Mouse (Mus musculus) 3134 (cell line): ENCODE results near the gene Ttc6.
A peak's percentile ranks its signal among the peaks of the same experiment; 100 is the strongest.

Experiments used
- DNase-seq: peaks from one replicate; pipeline ENCODE4 v3.0.0-alpha.2; 2011; ENCODE audit warnings: low spot score; ENCODE audit not compliant: insufficient read length; ENCODE audit errors: extremely low read depth

Ttc6 gene

DNA sequence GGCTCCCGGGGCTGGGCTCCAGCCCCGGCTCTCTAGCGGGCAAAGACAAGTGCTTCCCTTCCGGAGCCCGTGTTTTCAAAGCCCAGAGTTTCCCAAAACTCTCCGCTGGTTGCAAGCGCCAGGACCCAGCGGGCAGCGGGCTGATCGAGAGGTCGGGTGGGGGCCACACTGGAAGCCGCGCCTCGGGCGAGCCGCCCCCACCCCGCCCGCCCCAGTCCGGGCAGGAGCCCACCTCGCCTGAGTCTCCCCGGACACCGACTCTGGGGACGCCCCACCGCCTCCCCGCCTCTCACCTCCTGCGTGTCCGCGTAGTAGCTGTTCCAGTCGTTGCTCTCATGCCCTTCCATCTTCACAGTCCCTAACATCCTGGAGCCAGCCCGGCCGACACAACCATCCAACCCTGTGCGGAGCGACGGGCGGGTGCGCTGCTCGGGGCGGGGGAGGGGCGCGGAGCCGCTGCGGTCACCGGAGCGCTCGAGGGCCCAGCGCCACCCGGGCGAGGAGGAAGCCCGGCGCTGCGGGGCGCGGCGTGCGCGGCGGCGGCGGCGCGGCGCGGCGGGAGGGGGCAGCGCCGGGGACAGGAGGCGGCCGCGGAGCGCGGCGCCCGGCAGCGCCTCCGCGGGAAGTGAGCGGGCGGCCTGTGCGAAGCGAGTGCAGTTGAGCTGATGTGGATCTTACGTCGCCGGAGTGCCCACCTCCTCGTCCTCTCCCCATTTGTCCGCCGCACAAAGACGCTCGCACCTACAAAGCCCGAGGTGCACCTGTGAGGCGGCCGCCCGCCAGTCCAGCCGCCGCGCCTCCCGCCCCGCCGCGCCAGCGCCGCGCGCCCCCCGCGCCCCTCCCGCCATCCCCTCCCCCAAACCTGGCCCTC, 18.3 kb upstream of the Ttc6 start:
- DNase-seq = no peak

GRCm38 (mm10) chr12:57546415-57547201, 17.3 kb upstream of the Ttc6 start, which contains the start of gene Foxa1:
TSS of gene Foxa1 (minus strand) at chr12:57546916.
- no peak for DNase-seq

DNA sequence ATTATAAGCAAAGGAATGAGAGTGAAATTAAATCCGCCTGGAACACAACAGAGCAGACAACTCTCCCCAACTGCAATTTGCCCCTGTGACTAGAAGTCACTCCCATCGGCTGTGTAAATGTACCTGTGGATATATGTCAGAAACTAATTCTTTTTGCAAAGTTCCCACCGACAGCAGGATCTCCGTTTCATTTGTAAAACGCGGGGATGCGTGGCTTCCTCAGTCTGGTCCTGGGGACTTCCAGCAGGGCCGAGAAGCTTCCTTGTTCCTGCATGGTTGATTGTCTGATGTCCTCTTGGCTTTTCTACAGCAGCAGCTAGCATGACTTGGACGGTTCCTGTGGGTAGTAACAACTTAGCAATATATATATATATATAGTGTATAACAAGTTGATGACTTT, 16.0 kb upstream of the Ttc6 start:
- DNase-seq = no peak

DNA sequence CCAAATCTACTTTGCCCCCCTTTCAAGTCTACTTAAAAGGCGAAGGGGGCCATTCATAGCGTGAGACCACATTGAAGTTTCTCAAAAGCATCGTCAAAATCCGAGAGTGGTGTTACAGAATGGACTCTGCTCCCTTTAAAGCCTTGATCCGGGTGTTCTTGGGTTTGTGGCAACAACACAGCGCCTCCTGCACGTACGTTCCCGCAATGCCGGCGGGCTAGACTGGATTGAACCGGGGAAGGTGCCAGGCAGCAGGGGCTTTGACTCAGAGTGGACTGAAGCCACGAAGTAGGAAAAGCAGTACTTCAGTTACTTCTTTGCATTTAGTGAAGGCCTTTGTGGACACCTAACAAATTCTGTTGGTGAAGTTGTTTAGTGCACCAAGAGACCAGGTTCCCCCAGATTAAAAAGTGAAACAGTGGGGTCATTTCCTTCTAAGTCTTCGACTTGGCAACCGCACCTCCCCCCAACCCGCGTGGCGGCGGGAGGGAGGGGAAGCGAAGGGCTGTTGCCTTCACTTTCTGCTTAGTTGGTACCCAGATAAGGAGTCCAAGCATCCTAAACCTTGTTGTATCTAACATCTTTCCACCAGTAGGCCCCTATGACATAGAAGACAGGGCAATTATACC, 15.4 kb upstream of the Ttc6 start:
- no peak for DNase-seq

DNA sequence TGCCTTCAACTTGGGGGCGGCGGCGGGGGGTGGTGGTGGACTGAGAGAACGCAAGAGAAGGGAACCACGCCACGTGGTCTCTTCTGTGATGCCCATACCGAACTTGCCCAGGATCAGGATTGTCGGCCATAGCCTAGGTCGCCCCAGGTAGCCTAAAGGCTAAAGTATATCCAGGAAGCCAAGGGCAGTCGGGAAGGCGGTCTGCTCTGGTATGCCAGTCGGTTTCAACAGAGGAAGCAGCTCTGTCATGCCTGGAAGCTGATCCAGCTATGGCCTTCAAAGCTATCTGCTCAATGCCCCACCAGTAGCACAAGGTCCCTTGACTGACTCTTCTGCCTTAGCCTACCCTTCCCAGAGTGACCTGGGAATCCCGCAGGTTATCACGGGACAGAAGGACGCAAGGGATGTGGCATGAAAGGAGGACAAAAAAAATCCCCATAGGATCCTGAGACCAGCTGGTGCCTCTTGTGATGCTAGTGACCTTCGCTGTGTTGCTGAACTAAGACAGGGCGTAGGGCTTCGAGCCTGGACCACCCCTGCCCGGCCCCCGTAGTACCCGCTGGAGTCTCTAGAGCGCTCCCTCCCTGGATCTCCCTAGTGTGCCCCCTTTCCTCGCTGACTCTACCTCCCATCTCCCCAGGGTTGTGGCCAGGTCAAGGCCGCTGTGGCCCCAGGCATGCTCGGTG, 14.8 kb upstream of the Ttc6 start:
- no peak for DNase-seq

DNA sequence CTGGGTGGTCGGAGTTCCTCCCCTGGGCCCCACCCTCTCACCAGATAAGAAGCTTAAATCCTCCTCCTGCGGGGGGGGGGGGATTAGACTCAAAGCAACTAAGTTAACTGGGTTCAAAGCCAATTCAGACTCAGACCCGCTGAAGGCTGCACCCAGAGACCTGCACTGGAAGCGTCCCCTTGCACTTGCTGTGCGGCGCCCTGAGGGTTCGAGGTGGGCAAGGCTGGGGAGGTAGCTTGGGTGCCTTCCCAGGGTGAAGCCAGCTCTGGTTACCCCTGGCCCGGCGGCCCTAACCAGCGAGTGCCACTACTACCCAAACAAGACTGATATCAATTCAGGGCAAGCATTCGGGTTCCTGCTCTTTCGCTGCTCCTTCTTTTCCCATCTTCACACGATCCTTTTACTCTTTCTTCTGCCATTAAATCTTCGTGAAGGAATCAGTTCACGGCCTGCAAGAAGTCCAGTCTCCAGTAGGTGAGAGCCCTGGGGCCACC, 14.2 kb upstream of the Ttc6 start:
- DNase-seq = no peak

- DNase-seq = no peak
Observed at GRCm38 (mm10) chr12:57550181-57550808, 13.6 kb upstream of the Ttc6 start.

DNA sequence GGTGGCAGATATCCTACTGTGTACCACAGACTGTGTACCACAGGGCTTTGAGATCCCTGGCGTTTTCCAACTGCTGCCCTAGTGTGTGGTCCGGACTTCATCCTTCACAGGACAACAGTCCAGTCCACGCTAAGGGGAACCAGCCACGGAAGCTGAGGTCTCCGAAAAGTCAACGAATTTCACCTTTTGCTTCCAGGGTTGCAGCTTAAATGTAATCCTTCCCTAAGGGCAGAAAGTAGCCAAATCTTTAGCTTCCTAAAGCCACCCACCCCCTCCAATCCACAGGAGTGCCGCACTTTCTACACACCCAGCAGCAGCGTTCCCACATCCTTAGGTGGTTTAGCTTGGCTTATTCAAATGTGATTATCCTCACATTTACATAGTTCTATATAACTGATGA, 13.0 kb upstream of the Ttc6 start:
- no peak for DNase-seq

DNA sequence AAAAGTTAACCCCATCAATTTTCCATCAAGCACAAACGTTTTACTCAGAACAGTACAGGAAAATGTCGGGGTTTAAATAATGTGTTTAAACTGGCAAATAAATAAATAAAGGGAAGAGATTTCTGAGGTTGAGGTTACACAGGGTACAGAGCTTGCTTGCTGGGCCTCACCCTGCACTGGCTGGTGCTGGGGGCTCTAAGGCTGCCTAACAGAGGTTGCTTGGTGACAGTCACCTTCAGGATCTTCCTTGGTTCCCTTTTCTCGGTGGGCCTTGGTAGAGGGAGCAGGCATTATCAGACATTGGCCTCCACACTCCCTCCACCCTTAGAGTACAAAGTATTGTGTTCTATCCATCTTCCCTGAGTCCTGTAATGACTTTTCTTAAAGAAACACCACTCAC, 11.6 kb upstream of the Ttc6 start:
- DNase-seq = no peak

DNA sequence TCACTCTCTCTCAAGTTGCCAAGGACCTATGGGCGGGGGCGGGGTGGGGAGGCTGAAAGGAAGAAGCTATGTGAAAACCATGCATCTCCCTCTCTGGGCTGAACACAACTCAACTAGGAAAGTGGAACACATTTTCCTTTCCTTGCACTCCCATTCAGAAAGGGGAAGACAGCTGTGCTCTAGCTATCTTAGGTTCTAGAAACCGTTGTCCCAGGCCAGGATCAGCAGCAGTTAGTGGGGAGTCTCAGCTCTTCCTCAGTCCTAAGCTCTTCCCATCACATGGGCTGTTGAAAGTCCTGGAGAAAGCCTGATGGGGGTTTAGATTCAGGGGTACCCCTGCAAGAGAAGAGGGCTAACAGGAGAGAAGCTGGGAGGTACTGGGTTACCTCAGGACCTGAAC, 9.8 kb upstream of the Ttc6 start:
- DNase-seq = no peak

DNA sequence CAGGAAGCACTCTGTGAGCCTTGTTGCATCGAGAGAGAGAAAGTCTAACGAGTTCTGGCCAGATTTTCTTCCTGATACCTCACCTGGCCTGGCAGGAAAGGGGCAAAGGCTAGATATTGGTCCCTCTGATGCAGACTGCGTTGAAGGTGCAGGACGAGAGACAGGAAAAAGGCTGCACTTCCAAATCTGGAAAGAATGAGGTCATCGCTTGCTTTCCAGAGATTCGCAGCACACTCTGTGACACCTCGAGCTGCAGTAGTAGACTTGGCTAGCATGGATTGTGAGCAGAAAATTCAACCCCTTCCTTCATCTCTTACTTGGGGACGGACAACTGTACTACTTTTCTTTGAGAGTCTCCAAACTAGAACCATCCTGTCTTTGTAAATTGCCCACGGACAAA, 7.9 kb downstream of the Ttc6 start:
- DNase-seq = no peak

DNA sequence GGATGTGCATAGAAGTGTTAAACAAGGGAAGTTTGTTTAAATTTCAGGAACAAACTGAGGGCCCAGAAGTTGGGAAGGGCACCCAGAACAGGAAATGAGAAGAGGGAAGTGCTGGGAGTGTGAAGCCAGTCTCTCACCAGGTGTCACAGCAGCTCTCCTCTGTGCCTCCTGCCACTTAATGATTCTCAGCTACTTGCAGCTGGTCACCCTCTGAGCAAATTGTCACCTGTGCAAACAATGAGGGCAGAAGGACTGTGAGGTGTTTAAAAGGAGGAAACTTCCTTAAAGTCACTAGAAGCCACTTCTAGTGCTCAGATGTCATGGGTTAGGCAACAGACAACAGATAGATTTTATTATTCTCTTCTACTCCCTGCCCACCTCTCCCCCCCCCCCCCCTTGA, 8.5 kb downstream of the Ttc6 start:
- DNase-seq = no peak

GRCm38 (mm10) chr12:57575931-57576628, 12.2 kb downstream of the Ttc6 start:
- peak; percentile 10 for DNase-seq

GRCm38 (mm10) chr12:57607624-57608023, 43.7 kb downstream of the Ttc6 start:
- no peak for DNase-seq

GRCm38 (mm10) chr12:57615137-57615536, 51.2 kb downstream of the Ttc6 start:
- DNase-seq = no peak

GRCm38 (mm10) chr12:57622030-57622429, 58.1 kb downstream of the Ttc6 start:
- DNase-seq = no peak

DNA sequence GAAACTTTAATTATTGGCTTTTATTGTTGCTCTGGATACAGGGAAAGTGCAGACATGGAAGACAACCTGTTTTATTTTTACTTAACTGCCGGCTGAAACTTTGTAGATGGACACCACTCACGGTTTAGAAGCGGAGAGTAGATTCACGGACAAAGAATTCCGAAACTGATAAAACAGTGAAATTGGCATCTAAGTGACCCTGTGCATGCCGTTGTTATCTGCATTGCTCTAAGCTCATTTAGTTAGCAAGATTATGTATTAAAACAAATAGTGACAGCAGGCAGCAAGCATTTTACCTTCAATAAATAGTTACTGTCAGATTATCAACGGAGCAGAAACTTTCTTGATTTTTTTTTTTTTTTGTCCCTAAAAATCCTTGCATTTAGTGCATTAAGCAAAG, 59.4 kb downstream of the Ttc6 start:
- DNase-seq = no peak

DNA sequence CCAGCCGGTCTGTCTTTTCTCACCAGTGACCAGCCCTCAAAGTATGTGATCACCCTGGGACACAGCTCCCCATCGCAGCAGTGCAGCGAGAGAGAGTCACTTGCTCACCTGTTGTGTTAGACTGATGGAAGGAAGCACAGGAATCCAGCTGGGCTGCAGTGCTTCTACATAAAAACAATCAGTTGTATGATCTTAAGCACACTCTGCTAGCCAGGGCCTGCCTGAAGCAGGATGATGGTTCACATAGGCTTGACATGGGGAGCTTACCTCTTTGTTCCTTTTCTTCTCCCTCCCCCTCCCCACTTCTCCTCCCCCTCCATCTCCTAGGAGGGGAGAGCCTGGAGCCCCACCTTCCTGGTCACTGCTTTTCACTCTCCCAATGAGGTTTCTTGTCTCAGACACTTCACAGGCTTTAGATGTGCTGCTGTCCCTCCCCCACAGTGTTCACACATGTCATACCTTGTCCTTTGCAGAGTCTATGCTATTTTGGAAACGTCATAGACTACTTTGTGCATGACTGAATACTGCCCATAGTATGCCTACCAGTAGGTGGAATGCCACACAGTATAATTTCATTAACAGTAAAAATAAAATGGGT, 60.2 kb downstream of the Ttc6 start:
- DNase-seq = no peak

DNA sequence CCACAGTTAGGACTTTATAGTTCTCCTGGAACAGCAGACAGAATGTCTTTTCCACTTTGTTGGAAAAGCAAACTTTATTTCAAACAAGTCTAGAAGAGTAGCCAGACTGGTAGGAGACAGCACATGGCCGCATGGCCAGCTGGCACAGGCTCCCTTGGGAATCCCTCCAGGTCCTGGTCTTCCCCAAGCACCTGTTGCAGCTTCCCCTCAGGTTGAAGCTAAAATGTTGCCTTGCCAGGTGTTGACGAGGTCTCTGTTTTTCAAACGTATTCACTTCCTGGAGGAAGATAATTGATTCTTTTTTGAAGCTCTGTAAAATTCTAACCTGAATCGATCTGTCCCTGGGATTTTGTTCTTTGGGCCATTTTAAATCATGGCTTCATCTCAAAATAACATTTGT, 86.1 kb downstream of the Ttc6 start:
- no peak for DNase-seq
